Mouse (Mus musculus): ENCODE results near the gene Gm29094. TPM values are rescaled to one million over a fixed set of nuclear protein-coding genes. Genes with fewer than 3 reads are reported as not detected.

Gene Gm29094
- polyA plus RNA-seq, 2 experiments from 2014 or later, result 1.7 to 35.6 TPM

DNA sequence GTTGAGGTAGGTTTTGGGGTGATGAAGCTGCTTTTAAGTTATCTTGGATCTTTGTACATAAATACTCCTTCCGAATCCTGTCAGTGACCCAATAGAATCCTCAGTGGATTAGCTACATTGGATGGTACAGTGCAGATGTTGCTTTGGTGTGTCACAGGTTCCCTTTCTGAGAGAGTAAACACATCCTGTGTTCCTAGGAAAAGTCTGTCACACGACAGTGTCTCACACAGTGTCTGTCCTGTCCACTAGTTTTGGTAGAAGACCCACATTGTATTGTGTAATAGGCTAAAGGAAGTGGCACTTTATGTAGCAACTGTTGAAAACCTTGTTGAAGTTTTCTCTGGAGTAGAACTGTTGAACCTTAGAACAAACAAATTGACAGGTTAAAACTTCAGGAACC is 54.2 kb downstream of the Gm29094 start:
- ATAC-seq, result no peak

GRCm38 (mm10) chr9:89256556-89257335 is 57.6 kb downstream of the Gm29094 start:
- ATAC-seq, result no peak

DNA sequence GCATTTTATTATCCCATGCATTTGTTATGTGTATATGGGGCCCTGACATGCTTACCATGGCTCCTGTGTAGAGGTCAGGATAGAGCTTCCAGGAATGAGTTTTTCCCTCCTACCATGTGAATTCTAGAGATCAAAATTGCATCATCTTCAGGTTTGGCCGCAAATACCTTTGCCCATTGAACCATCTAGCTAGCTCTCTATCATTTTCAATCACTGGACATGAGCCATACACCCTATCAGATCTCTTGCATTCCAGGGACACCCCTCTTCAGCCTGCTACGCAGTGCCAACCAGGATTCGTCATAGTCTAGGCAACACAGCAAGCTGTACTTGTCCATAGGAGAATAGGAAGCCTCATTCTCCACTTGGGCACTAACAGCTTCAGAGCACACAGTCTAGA is 64.8 kb downstream of the Gm29094 start:
- ATAC-seq, result no peak

- no peak for ATAC-seq
These were observed 65.4 kb downstream of the Gm29094 start for GRCm38 (mm10) chr9:89264571-89264970.

Other genes with a start within 250 kb of the Gm29094 start
- under 1 TPM in 1 of 2 experiments, not detected in 1; 0.46 TPM for gene Bcl2a1a, start 242.5 kb upstream of the Gm29094 start, polyA plus RNA-seq (2017; shearing (Covaris generic))
- under 1 TPM in 1 of 2 experiments, not detected in 1; 0.29 TPM for gene Trim43b, start 106.5 kb upstream of the Gm29094 start, polyA plus RNA-seq (2017; shearing (Covaris generic))
- 100 to 1,000 TPM; 267 to 340 TPM for gene Bcl2a1b, start 170 bp upstream of the Gm29094 start, polyA plus RNA-seq (2017; shearing (Covaris generic))
- 10 to 100 TPM; 86.2 to 93.4 TPM for gene Mthfs, start 11.3 kb downstream of the Gm29094 start, polyA plus RNA-seq (2017; shearing (Covaris generic))

Data from activated CD4-positive, CD25-positive, alpha-beta regulatory T cell, adult 4 months (primary cell).